Mouse (Mus musculus) MEL (cell line): ENCODE data around the gene Ppp1r9b. TPM values are rescaled to one million over a fixed set of nuclear protein-coding genes. Genes with fewer than 3 reads are reported as not detected.

Experiments
- DNase-seq: peaks from one replicate; pipeline ENCODE4 v3.0.0; 2011; ENCODE audit warnings: low read depth, low spot score
- H3K27ac ChIP-seq: 2 replicates; pipeline ENCODE4 v1.5.1; 2012; ENCODE audit warnings: low read depth, mild to moderate bottlenecking, control low read depth, low read length, moderate library complexity; ENCODE audit not compliant: control insufficient read depth
- H3K27me3 ChIP-seq, 2 experiments: fragments of 150-350 bp in 1 of 2; sonication (generic) in 1 of 2; 2 replicates each; pipeline ENCODE4 v1.6.1; 2012; ENCODE audit warnings: low read length in 2 of 2, mild to moderate bottlenecking in 2 of 2, improper control_type of control experiment in 1 of 2, moderate library complexity in 1 of 2; ENCODE audit not compliant: insufficient read depth in 2 of 2, control insufficient read depth in 1 of 2
- H3K36me3 ChIP-seq, 2 experiments: 2 replicates each; pipeline ENCODE4 v1.6.1; 2012 to 2014; ENCODE audit warnings: low read length in 2 of 2, improper control_type of control experiment in 1 of 2, inconsistent platforms in 1 of 2, mild to moderate bottlenecking in 1 of 2; ENCODE audit not compliant: insufficient read depth in 2 of 2, control insufficient read depth in 1 of 2
- H3K4me1 ChIP-seq, 2 experiments: fragments of 150-350 bp in 1 of 2; sonication (generic) in 1 of 2; 2 replicates each; pipeline ENCODE4 v1.6.1; 2012; ENCODE audit warnings: low read length in 2 of 2, improper control_type of control experiment in 1 of 2, mild to moderate bottlenecking in 1 of 2; ENCODE audit not compliant: insufficient read depth in 2 of 2, control insufficient read depth in 1 of 2
- H3K4me3 ChIP-seq, 2 experiments: fragments of 150-350 bp in 1 of 2; sonication (generic) in 1 of 2; 2 replicates each; pipeline ENCODE4 v1.5.1; 2012; ENCODE audit warnings: low read depth in 2 of 2, low read length in 2 of 2, mild to moderate bottlenecking in 2 of 2, moderate library complexity in 2 of 2, control low read depth in 1 of 2, improper control_type of control experiment in 1 of 2; ENCODE audit not compliant: control insufficient read depth in 1 of 2, insufficient read depth in 1 of 2
- H3K79me2 ChIP-seq: 2 replicates; pipeline ENCODE4 v1.6.1; 2012; ENCODE audit warnings: mild to moderate bottlenecking, low read length, moderate library complexity; ENCODE audit not compliant: control insufficient read depth, poor library complexity, insufficient read depth
- H3K9ac ChIP-seq: 2 replicates; pipeline ENCODE4 v1.6.1; 2012; ENCODE audit warnings: low read depth, mild to moderate bottlenecking, control low read depth, low read length, moderate library complexity; ENCODE audit not compliant: control insufficient read depth, poor library complexity, severe bottlenecking
- H3K9me3 ChIP-seq: fragments of 150-350 bp; sonication (generic); replicated peaks from 2 replicates; pipeline ENCODE4 v1.6.1; 2012; ENCODE audit warnings: mild to moderate bottlenecking, low read length, improper control_type of control experiment, moderate library complexity; ENCODE audit not compliant: insufficient read depth
- CHD1 ChIP-seq: IDR thresholded peaks from 2 replicates; pipeline ENCODE4 v1.6.1; 2012; ENCODE audit warnings: low read depth, mild to moderate bottlenecking, inconsistent platforms, low read length, improper control_type of control experiment
- CTCF ChIP-seq, 3 experiments: IDR thresholded peaks in 2 of 3; conservative IDR thresholded peaks in 1 of 3; 2 replicates each; pipeline ENCODE4 v1.5.1; 2011 to 2012; ENCODE audit warnings: low read length in 3 of 3, low read depth in 2 of 3, mild to moderate bottlenecking in 2 of 3, improper control_type of control experiment in 1 of 3, inconsistent platforms in 1 of 3, mixed read lengths in 1 of 3, moderate library complexity in 1 of 3; ENCODE audit not compliant: control insufficient read depth in 1 of 3, insufficient read depth in 1 of 3, poor library complexity in 1 of 3, severe bottlenecking in 1 of 3
- E2F4 ChIP-seq: IDR thresholded peaks from 2 replicates; pipeline ENCODE4 v1.6.1; 2011; ENCODE audit warnings: low read depth, low read length, improper control_type of control experiment, borderline replicate concordance
- EP300 ChIP-seq, 2 experiments: IDR thresholded peaks; 2 replicates each; pipeline ENCODE4 v1.6.1; 2011; ENCODE audit warnings: improper control_type of control experiment in 2 of 2, low read length in 2 of 2, low read depth in 1 of 2, mild to moderate bottlenecking in 1 of 2
- MAZ ChIP-seq: IDR thresholded peaks from 2 replicates; pipeline ENCODE4 v1.6.1; 2012; ENCODE audit warnings: low read depth, mild to moderate bottlenecking, inconsistent platforms, low read length, improper control_type of control experiment
- NELFE ChIP-seq: IDR thresholded peaks from 2 replicates; pipeline ENCODE4 v1.6.1; 2011; ENCODE audit warnings: low read depth, low read length, improper control_type of control experiment
- SMC3 ChIP-seq: IDR thresholded peaks from 2 replicates; pipeline ENCODE4 v1.6.1; 2011; ENCODE audit warnings: low read depth, low read length, improper control_type of control experiment
- UBTF ChIP-seq: IDR thresholded peaks from 2 replicates; pipeline ENCODE4 v1.6.1; 2012; ENCODE audit warnings: low read depth, mild to moderate bottlenecking, inconsistent platforms, low read length, improper control_type of control experiment, moderate library complexity, borderline replicate concordance; ENCODE audit not compliant: insufficient read depth
- polyA plus RNA-seq, 2 experiments: library from polyadenylated mRNA; stranded (reverse) in 1 of 2; unstranded in 1 of 2; fragments of >175 nt in 1 of 2; fragments of >200 nt in 1 of 2; gene quantifications; 2 replicates each; pipeline versions ENCODE4 v1.2.1 to v1.2.4; 2012; ENCODE audit warnings: low replicate concordance in 2 of 2, low read depth in 1 of 2; ENCODE audit not compliant: insufficient read length in 2 of 2, insufficient read depth in 1 of 2, missing spikeins in 1 of 2
- total RNA-seq: library from RNA; depleted of rRNA; stranded (reverse); fragments of 300-350 nt; gene quantifications from 2 replicates; pipeline ENCODE4 v1.2.3, GENCODE M21; 2012

Gene Ppp1r9b
- total and polyA plus RNA-seq, 3 experiments = 47.0 to 169 (median 150) TPM

GRCm38 (mm10) chr11:94942282-94943023 lies 48.4 kb upstream of the Ppp1r9b start:
- Histone ChIP-seq H3K27ac (no peak overlapping the region), H3K9me3 (no peaks in the 10 kb centered on the region), H3K4me3 (no peak overlapping the region), H3K36me3 (no peaks in the 10 kb centered on the region), H3K4me1 (peaks cover 0 to 11% of the 10 kb centered on the region in 2 experiments; a peak in 3 of 4 replicates), H3K9ac (no peak overlapping the region), H3K27me3 (0 out of 4 replicates have a peak, but pooled peaks cover 0 to 1% of the 10 kb centered on the region in 2 experiments), H3K79me2 (no peaks in the 10 kb centered on the region)
- TF ChIP-seq UBTF (no peak), SMC3 (peak; percentile 61), MAZ (no peak), CTCF (IDR thresholded peaks at IDR 0.05 in 2 of 3, conservative IDR thresholded peaks at IDR 0.05 in 1 of 3; ENCODE audit: control insufficient read depth in 1 of 3, insufficient read depth in 1 of 3, low read depth in 2 of 3, low read length in 3 of 3, poor library complexity in 1 of 3, severe bottlenecking in 1 of 3) (peak; percentile 60 to 78 (median 77))
- DNase-seq = peak; percentile 83

DNA sequence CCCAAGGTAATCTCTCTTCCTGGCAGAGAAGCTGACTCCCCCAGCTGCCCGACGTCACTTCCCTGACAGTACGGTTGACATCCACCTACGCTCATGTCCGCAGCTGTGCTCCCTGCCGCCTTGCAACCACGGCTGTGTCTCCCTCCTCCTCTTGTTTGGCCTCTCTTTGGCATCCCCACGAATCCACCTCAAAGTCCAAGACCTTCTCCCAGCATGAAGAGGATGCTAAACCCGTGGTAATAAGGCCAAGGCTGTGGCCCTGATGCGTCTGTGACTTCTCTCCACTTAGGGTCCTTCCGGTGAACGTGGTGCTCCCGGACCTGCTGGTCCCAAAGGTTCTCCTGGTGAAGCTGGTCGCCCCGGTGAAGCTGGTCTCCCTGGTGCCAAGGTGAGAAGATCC lies 47.8 kb upstream of the Ppp1r9b start:
- Histone ChIP-seq H3K27me3 (0 out of 4 replicates have a peak, but pooled peaks cover 0 to 1% of the 10 kb centered on the region in 2 experiments), H3K79me2 (no peaks in the 10 kb centered on the region), H3K36me3 (no peaks in the 10 kb centered on the region), H3K4me1 (peaks cover 0 to 8% of the 10 kb centered on the region in 2 experiments; a peak in 2 of 4 replicates), H3K9ac (no peak overlapping the region), H3K9me3 (no peaks in the 10 kb centered on the region)
- DNase-seq = no peak
- TF ChIP-seq MAZ (no peak), NELFE (no peak), E2F4 (no peak), CHD1 (no peak)
- TF ChIP-seq, all 39 proteins: peak for 0
- Histone ChIP-seq H3K27ac (no peak overlapping the region), H3K4me3 (no peak overlapping the region)

GRCm38 (mm10) chr11:94944295-94944694 lies 46.5 kb upstream of the Ppp1r9b start:
- H3K27me3 ChIP-seq = 0 out of 4 replicates have a peak, but pooled peaks cover 0 to 1% of the 10 kb centered on the region in 2 experiments
- H3K79me2 ChIP-seq = no peaks in the 10 kb centered on the region
- TF ChIP-seq CTCF (IDR thresholded peaks at IDR 0.05 in 2 of 3, conservative IDR thresholded peaks at IDR 0.05 in 1 of 3; ENCODE audit: control insufficient read depth in 1 of 3, insufficient read depth in 1 of 3, low read depth in 2 of 3, low read length in 3 of 3, poor library complexity in 1 of 3, severe bottlenecking in 1 of 3) (peak in 2 of 3 experiments; percentile 39 to 40; a peak in 4 of 6 replicates), SMC3 (peak; percentile 20; the same call in 1 of the 2 replicates), EP300 (IDR thresholded peaks at IDR 0.05; ENCODE audit: low read depth in 1 of 2, low read length in 2 of 2) (no peak)

More at GRCm38 (mm10) chr11:94944295-94944694, 46.5 kb upstream of the Ppp1r9b start:
- Histone ChIP-seq H3K9me3 (no peaks in the 10 kb centered on the region), H3K9ac (no peak overlapping the region), H3K4me1 (peaks cover 0 to 6% of the 10 kb centered on the region in 2 experiments; a peak in 1 of 4 replicates), H3K4me3 (no peak overlapping the region), H3K27ac (no peak overlapping the region), H3K36me3 (no peaks in the 10 kb centered on the region)
- no peak for DNase-seq
